Mouse (Mus musculus) megakaryocyte, embryonic 14.5 days (primary cell): Measurements from ENCODE around the gene Fbrs. TPM values are rescaled to one million over a fixed set of nuclear protein-coding genes. Genes with fewer than 3 reads are reported as not detected.
"Not testable (repeated sequence)": the region's sequence is repeated elsewhere in the genome, so short reads cannot be mapped to it uniquely, and the experiment has no call there.

Experiments
- H3K27me3 ChIP-seq: replicated peaks from 2 replicates; pipeline ENCODE3; 2012; ENCODE audit warnings: inconsistent platforms
- H3K36me3 ChIP-seq: replicated peaks from 2 replicates; pipeline ENCODE3; 2012; ENCODE audit warnings: low read length, inconsistent platforms, mixed read lengths
- H3K4me1 ChIP-seq: 2 replicates; pipeline ENCODE4 v1.6.1; 2012; ENCODE audit warnings: inconsistent platforms
- H3K4me3 ChIP-seq: replicated peaks from 2 replicates; pipeline ENCODE3; 2012; ENCODE audit warnings: moderate library complexity, mild to moderate bottlenecking, inconsistent platforms
- H3K9me3 ChIP-seq: 2 replicates; pipeline ENCODE4 v1.6.1; 2012; ENCODE audit warnings: inconsistent platforms
- FLI1 ChIP-seq: IDR thresholded peaks from 2 replicates; pipeline ENCODE4 v1.6.1; 2012; ENCODE audit warnings: low read length, inconsistent platforms, mixed read lengths
- GATA1 ChIP-seq: IDR thresholded peaks from 3 replicates; pipeline ENCODE4 v1.6.1; 2012; ENCODE audit warnings: mixed read lengths, low read length, inconsistent platforms, borderline replicate concordance
- polyA plus RNA-seq: library from polyadenylated mRNA; stranded (reverse); fragments of >175 nt; gene quantifications from 2 replicates; pipeline ENCODE4 v1.2.3, GENCODE M21; 2012; ENCODE audit warnings: low replicate concordance; ENCODE audit not compliant: insufficient read depth

Gene Fbrs
- polyA plus RNA-seq, 1 experiment: 237 TPM

DNA sequence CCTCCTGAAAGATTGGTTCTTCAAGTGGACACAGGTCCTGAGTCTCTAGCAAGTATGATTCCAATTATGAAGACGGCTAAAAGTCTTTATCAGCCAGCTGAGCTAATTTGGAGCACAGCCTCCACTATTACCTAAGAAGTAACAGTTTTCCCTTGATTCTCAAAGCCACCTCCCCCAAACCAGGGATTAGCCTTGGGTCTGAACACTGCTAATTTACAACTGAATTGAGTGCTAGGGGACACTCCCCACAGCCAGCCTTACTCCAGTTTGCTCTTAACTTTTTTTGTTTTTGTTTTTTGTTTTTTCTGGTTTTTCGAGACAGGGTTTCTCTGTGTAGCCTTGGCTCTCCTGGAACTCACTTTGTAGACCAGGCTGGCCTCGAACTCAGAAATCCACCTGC, 13.8 kb upstream of the Fbrs start:
- 0 out of 2 replicates have a peak, but pooled peaks cover 5% of the 10 kb centered on the region for H3K9me3 ChIP-seq
- peaks cover 45% of the 10 kb centered on the region for H3K36me3 ChIP-seq
- no peaks in the 10 kb centered on the region for H3K27me3 ChIP-seq
- TF ChIP-seq GATA1: no peak
- no peak for TF ChIP-seq FLI1
- peaks cover 8% of the 10 kb centered on the region; the same call in 1 of the 2 replicates for H3K4me1 ChIP-seq
- H3K4me3 ChIP-seq: no peak overlapping the region

DNA sequence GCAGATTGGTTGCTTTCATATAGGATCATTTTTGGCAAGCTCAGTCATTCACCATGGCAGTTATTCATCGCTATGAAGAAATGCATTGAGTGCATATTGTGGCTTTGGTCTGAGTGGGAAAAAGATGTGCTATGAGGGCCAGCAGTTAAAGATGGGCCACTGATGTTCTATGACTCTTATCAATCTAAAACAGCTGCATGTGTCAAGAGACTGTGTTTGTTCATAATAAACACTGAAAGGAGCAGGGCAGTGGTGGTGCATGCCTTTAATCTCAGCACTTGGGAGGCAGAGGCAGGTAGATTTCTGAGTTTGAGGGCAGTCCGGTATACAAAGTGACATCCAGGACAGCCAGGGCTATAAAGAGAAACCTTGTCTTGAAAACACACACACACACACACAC, 13.3 kb upstream of the Fbrs start:
- not testable (repeated sequence) for H3K4me3 ChIP-seq, H3K27me3 ChIP-seq, H3K4me1 ChIP-seq, H3K9me3 ChIP-seq
- peaks cover 45% of the 10 kb centered on the region for H3K36me3 ChIP-seq

DNA sequence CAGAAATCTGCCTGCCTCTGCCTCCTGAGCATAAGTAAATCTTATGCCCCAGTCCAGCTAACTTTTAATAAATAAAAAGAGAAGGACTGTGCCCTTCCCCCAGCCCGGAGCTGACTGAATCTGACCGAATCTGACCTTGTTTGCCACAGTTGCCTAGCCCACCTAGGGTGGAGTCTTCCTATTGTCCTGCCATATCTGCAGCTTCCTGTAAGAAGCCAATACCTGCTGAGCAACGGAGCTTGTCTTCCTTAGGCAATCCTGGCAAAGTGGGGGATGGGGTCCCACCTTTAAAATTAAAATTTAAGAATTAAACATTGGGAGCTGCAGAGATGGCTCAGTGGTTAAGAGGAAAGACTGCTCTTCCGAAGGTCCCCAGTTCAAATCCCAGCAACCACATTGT, 12.4 kb upstream of the Fbrs start:
- peaks cover 42% of the 10 kb centered on the region for H3K36me3 ChIP-seq
- no peak overlapping the region for H3K4me3 ChIP-seq
- H3K4me1 ChIP-seq: peaks cover 10% of the 10 kb centered on the region; the same call in 1 of the 2 replicates
- 0 out of 2 replicates have a peak, but pooled peaks cover 5% of the 10 kb centered on the region for H3K9me3 ChIP-seq
- no peaks in the 10 kb centered on the region for H3K27me3 ChIP-seq
- TF ChIP-seq FLI1 (no peak), GATA1 (no peak)

GRCm38 (mm10) chr7:127470011-127470715, 8.8 kb upstream of the Fbrs start:
- H3K36me3 ChIP-seq: peaks cover 63% of the 10 kb centered on the region
- TF ChIP-seq FLI1 (no peak), GATA1 (no peak)

DNA sequence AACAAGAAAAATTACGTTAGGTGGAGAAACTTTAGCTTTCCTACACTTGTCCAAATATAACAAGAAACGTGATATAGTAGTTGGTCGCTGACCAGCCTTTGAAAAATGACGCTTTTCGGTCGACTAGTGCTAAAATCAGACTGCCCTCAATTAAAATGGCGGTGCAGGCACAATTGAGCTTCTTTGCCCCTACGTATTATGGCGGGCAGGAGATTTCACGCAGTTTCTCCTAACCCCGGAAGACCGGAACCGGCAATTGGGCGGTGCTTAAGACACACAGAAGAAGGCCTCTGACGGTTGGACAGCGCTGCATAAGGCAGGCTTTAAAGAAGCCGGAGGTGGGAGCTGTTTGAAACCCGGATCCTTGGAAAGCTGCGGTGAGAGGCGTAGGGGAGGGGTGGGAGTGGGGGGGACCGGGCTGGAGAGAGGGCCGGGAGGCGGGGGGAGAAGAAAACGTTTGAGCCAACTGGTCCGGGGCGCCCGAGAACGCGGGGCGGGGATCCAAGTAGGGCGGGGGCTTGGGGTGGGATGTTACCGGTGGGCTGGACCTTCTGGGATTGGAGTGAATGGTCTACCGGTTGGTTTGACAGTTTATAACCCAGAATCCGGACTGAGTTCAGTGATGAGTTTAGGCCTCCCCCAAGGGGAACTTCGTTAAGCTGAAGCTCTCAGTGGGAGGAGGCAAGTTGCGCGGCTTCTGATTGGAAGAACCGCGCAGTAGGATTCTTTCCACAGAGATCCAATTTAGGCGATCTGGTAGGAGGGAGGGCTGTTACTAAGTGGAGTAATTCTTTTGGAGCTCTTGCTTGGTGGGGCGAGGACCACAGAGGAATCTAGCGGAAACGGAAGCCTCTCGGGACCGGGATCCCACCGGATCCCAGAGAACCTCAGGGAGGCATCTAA, 8.0 kb upstream of the Fbrs start:
- H3K4me3 ChIP-seq: peak overlapping the region; percentile 95
- H3K9me3 ChIP-seq: 0 out of 2 replicates have a peak, but pooled peaks cover 5% of the 10 kb centered on the region
- H3K27me3 ChIP-seq: no peaks in the 10 kb centered on the region
- TF ChIP-seq GATA1 (no peak), FLI1 (no peak)
- peaks cover 44% of the 10 kb centered on the region for H3K4me1 ChIP-seq
- peaks cover 68% of the 10 kb centered on the region for H3K36me3 ChIP-seq

More at GRCm38 (mm10) chr7:127470011-127470715, 8.8 kb upstream of the Fbrs start:
- Histone ChIP-seq H3K4me1 (peaks cover 35% of the 10 kb centered on the region), H3K9me3 (0 out of 2 replicates have a peak, but pooled peaks cover 5% of the 10 kb centered on the region), H3K27me3 (no peaks in the 10 kb centered on the region), H3K4me3 (peak overlapping the region; percentile 95)

GRCm38 (mm10) chr7:127471646-127472010, 7.4 kb upstream of the Fbrs start:
- Histone ChIP-seq H3K9me3 (0 out of 2 replicates have a peak, but pooled peaks cover 5% of the 10 kb centered on the region), H3K4me1 (peaks cover 50% of the 10 kb centered on the region), H3K36me3 (peaks cover 70% of the 10 kb centered on the region), H3K27me3 (no peaks in the 10 kb centered on the region), H3K4me3 (peak overlapping the region; percentile 95)
- TF ChIP-seq GATA1 (no peak), FLI1 (no peak)

GRCm38 (mm10) chr7:127472060-127472459, 6.9 kb upstream of the Fbrs start:
- TF ChIP-seq GATA1: no peak
- no peak for TF ChIP-seq FLI1
- no peaks in the 10 kb centered on the region for H3K27me3 ChIP-seq
- peak overlapping the region; percentile 95 for H3K4me3 ChIP-seq
- peaks cover 54% of the 10 kb centered on the region for H3K4me1 ChIP-seq
- peaks cover 71% of the 10 kb centered on the region for H3K36me3 ChIP-seq
- 0 out of 2 replicates have a peak, but pooled peaks cover 5% of the 10 kb centered on the region for H3K9me3 ChIP-seq

GRCm38 (mm10) chr7:127473705-127474104, 5.3 kb upstream of the Fbrs start:
- Histone ChIP-seq H3K27me3 (no peaks in the 10 kb centered on the region), H3K9me3 (0 out of 2 replicates have a peak, but pooled peaks cover 3% of the 10 kb centered on the region), H3K36me3 (peaks cover 57% of the 10 kb centered on the region), H3K4me3 (peak overlapping the region; percentile 48), H3K4me1 (peaks cover 58% of the 10 kb centered on the region)
- TF ChIP-seq GATA1 (no peak), FLI1 (no peak)

GRCm38 (mm10) chr7:127474378-127475070, 4.5 kb upstream of the Fbrs start:
- Histone ChIP-seq H3K4me1 (peaks cover 53% of the 10 kb centered on the region), H3K4me3 (no peak overlapping the region), H3K27me3 (no peaks in the 10 kb centered on the region), H3K9me3 (no peaks in the 10 kb centered on the region), H3K36me3 (peaks cover 53% of the 10 kb centered on the region)
- TF ChIP-seq GATA1 (no peak), FLI1 (no peak)

DNA sequence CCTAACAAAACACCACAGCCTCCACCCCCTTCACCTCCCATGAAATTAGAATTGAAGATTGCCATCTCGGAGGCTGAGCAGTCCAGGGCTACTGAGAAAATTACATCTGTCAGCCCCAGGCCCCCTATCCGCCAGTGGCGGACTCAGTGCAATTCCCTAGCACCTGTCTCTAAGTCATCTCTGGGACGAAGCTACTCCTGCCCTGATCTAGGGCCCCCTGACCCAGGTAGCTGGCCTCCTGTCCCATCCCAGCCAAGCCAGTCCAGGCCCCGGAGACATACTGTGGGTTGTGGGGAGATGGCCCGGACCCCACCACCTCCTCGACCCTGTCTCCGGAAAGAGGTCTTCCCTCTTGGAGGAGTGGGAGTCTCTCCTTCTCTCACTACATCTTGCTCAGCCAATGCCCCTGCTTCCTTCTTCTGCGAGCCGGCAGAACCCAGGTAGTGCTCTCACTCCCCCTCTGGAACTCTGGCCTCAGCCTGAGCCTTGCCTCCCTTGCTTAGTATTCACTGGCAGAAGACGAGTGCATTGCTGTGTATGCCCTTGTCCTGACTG, 3.7 kb upstream of the Fbrs start:
- Histone ChIP-seq H3K36me3 (peaks cover 57% of the 10 kb centered on the region), H3K4me1 (peaks cover 54% of the 10 kb centered on the region), H3K27me3 (no peaks in the 10 kb centered on the region), H3K4me3 (no peak overlapping the region), H3K9me3 (no peaks in the 10 kb centered on the region)
- TF ChIP-seq GATA1 (no peak), FLI1 (no peak)
